Mouse (Mus musculus): ENCODE data around the gene Vash1. TPM values are rescaled to one million over a fixed set of nuclear protein-coding genes. Genes with fewer than 3 reads are reported as not detected.
A peak's percentile ranks its signal among the peaks of the same experiment; 100 is the strongest.

Gene Vash1
- total RNA-seq (2022), result 10 to 100 TPM; 31.6 to 35.4 (median 32.5) TPM

DNA sequence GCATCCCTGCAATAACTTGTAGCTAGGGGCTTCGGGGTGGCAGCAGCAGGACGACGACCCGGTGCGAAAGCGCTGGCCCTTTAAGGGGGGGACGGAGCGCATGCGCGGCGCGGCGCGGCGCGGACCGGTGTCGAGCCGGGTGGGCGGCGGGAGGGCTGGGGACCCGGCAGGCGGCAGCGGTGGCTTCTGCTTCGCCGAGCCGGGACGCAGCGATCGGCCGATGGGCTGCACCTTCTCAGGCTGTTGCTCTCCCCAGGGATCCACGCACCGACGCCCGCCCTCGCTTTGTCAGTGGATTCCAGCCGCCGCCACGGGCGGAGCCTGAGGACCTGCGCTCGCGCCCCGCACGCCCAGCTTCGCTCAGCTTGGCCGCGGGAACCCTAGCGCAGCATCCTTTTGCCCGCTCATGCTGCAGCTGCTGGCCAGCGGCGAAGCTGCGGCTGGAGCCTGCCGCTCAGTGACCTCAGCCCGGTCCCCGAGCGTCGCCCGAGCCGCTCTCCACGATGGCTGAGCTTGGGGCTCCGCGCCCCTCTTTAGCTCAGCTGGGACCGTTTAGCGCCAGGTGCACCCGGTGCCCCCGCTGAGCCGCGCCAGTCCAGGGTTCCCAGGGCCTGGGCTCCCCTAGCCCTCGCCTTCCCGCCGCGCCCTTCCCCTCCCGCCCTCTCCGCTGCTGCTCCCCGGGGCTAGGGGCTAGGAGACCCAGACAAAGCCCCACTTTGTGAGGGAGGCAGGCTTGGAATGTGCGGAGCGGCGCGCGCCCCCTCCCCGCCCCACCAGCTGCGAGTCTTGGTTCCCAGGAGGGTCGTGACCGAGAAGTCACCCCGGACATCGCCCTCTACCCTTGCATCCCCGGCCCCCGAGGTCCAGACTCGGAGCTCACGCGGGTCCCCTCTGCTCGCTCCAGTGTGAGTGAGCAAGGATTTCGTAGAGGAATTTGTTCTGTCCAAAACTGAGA is at the start of gene Vash1:
Gene Vash1, plus strand, starts transcription at position 110 of the 955 bp plus-strand sequence.
- DNase-seq (ENCODE audit: low spot score in 2 of 2), result peak in 1 of 2 experiments; percentile 70

GRCm38 (mm10) chr12:86628783-86629172 is 49.7 kb upstream of the Vash1 start:
- DNase-seq (ENCODE audit: low spot score in 2 of 2), result no peak

- DNase-seq (ENCODE audit: low spot score in 2 of 2), result no peak
Measured at GRCm38 (mm10) chr12:86641763-86642162, 36.7 kb upstream of the Vash1 start.

GRCm38 (mm10) chr12:86644512-86645273 is 33.8 kb upstream of the Vash1 start:
- DNase-seq (ENCODE audit: low spot score in 2 of 2), result peak in 1 of 2 experiments; percentile 42

DNA sequence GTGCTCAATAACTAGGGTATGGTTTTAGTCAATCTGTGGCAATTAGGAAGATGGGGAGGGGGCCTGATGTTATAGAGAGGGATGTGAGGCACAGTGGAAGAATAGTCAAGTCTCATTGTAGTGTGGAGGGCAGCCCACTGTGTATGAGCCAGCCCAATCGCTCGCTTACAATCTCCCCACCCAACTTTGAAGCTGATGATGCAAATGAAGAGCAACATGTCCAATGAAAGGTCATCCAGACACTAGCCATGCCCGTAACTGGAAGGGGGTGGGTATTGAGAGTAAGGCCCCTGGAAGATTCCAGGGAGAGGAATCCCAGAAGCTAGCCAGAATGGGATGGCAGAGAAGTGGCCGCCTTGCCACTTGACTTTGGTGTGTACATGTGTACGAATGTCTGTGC is 33.0 kb upstream of the Vash1 start:
- DNase-seq (ENCODE audit: low spot score in 2 of 2), result no peak

DNA sequence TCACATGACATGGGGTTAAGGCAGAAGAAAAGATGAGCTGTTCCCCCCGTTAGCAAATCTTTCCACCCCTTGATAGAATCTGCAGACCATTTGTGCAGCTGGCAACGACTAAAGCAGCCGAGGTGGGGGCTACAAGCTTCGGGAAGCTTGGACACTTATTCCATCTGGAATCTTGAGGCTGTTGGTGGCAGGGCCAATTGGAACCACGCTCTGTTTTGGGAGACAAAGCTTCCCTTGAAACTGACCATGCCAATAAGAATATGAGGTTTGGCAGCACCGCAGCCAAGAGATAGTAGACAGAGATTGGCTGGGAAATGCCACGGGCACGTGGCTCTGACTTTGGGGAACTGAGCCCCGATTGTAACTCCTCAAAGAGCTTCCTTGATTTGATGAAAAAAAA is 31.7 kb upstream of the Vash1 start:
- DNase-seq (ENCODE audit: low spot score in 2 of 2), result no peak

DNA sequence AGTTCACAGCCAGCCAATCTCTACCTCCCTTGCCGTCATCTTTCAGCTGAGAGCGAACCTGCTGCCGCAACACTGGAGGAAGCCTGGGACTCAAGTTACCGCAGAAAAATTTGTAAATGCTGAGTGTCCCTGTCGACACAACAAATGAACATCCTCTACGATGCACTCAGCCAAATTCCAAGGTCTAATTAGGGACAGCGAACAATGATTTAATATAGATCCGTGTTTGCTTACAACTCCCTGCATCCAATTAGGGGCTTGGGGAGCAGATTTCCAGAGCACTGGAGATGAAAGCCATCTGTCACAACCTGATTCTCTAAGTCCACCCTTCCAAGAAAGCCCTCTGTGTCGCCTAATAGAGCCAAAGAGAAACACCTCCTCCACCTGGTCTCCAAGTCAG is 31.2 kb upstream of the Vash1 start:
- DNase-seq (ENCODE audit: low spot score in 2 of 2), result no peak

DNA sequence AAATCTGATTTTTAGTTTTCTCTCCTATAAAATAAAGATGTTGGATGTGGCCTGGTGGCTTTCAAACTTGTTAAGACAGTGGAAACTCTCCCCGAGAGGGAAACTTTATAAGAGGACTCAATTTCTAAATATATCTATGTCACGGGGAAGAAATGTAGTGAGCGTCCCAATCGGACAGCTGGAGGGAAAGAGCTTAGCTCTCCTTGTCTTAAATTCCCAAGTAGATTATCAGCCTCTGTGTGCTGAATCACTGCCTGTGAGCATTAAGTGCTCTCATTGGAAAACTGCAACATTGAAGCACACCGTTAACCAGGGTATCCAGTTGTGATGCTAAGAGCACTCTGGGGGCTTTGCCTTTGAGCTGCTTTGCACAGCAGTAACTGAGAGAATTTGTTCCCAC is 30.8 kb upstream of the Vash1 start:
- DNase-seq (ENCODE audit: low spot score in 2 of 2), result no peak

- no peak for DNase-seq (ENCODE audit: low spot score in 2 of 2)
Measured at GRCm38 (mm10) chr12:86648489-86648888, 30.0 kb upstream of the Vash1 start.

GRCm38 (mm10) chr12:86651301-86651860 is 27.1 kb upstream of the Vash1 start:
- DNase-seq (ENCODE audit: low spot score in 2 of 2), result no peak

DNA sequence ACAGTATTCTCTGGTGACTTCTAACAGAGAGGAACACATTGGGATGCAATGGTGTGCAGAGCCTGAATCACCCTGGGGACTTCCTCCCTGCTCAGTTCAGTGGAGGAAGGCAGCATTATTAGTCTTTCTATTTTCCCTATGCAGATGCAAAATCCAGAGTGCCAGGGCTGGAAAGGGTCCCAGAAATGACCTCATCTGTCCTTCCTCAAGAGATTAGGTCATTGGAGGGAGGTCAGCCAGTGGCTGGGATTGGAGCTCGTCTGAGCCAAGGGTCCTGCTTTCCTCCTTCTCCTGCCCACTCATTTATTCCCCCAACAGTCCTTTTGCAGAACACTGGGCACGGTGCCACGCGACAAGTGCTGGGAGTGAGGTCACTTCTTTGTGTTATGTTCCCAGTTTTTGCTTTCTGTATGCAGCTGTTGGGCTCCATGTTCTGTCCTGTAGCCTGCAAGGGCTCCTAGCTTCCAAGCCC is 25.9 kb upstream of the Vash1 start:
- peak; percentile 54 to 79 for DNase-seq (ENCODE audit: low spot score in 2 of 2)

- DNase-seq (ENCODE audit: low spot score in 2 of 2), result peak in 1 of 2 experiments; percentile 81
Measured at GRCm38 (mm10) chr12:86659447-86659968, 19.0 kb upstream of the Vash1 start.

DNA sequence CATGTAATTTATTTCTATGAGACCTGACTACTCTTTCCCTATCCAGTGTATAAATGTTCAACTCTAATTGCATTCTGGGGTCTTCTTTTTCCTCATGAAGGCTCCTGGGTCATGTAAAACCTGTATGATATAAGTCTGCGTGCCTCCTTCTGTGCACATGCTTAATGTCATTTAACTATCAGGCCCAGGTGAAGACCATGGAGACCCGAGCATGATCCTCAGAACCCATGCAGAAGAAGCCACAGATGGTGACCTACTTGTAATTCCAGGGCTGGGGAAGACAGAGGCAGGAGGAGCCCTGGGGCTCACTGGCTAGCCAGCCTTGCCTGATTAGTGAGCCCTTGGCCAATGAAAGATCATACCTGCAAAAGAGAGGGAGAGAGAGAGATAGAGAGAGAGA is 18.0 kb upstream of the Vash1 start:
- no peak for DNase-seq (ENCODE audit: low spot score in 2 of 2)

GRCm38 (mm10) chr12:86665656-86666055 is 12.8 kb upstream of the Vash1 start:
- DNase-seq (ENCODE audit: low spot score in 2 of 2), result no peak

DNA sequence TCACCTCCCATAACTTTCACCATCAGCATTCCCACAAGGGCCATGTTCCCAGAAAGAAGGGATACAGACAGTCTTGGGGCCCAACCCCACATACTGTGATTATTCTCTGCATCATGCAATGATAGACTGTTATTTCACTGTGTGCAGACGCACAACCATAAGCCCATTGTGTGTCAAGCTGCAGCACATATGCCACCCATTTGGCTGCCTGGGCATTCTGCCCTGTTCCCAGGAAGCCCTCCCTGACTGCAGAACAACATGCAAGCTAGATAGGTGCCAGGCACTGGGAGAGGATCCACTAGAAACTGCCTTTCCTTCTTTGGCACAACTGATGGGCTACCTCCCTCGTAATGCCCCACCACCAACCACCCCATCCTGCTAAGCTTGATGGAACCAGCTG is 10.1 kb upstream of the Vash1 start:
- no peak for DNase-seq (ENCODE audit: low spot score in 2 of 2)

DNA sequence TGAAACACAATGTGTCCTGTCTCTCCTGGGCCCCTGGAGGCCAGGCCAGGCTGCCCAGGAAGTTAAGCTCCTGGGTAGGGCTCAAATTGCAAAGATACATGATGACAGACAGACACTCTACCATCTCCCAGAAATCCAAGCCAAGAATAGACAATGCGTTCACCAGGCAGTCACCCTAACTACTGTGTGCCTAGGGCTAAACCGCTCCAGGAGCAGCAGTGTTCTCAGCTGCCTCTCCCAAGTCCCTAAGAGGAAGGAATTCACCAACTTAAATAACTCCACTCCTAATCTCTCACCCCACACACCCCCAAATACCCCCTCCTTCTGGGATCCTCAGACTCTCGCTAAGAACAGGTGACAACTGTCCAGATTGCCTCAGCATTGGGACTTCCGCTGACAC is 6.4 kb upstream of the Vash1 start:
- DNase-seq (ENCODE audit: low spot score in 2 of 2), result no peak

GRCm38 (mm10) chr12:86672507-86672906 is 6.0 kb upstream of the Vash1 start:
- no peak for DNase-seq (ENCODE audit: low spot score in 2 of 2)

- no peak for DNase-seq (ENCODE audit: low spot score in 2 of 2)
Measured at GRCm38 (mm10) chr12:86679546-86679930, 1.0 kb downstream of the Vash1 start.

DNA sequence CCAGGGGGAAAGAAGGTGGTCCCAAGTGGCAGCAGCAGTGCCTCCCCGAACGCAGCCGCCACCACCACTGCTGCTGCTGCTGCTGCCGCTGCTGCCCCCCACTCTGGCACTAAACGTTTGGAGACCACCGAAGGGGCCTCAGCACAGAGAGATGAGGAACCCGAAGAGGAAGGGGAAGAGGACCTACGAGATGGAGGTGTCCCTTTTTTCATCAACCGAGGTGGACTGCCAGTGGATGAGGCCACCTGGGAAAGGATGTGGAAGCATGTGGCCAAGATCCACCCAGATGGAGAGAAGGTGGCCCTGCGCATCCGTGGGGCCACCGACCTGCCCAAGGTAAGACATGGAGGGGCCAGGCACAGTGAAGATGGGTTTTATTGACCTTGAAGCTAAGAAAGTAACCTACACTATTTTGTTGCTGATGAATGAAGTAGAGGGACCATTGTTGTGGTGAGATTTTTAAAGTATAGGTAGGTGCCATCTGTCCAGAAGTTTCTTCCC is 1.5 kb downstream of the Vash1 start:
- no peak for DNase-seq (ENCODE audit: low spot score in 2 of 2)

- no peak for DNase-seq (ENCODE audit: low spot score in 2 of 2)
Measured at GRCm38 (mm10) chr12:86680591-86681193, 2.2 kb downstream of the Vash1 start.

GRCm38 (mm10) chr12:86681626-86682025 is 3.1 kb downstream of the Vash1 start:
- no peak for DNase-seq (ENCODE audit: low spot score in 2 of 2)

Measured in left cerebral cortex, adult 8-10 months (tissue).